Mouse (Mus musculus) stomach, embryonic 16.5 days (tissue): ENCODE data around the gene Phldb1. TPM values are rescaled to one million over a fixed set of nuclear protein-coding genes. Genes with fewer than 3 reads are reported as not detected.
A peak's percentile ranks its signal among the peaks of the same experiment; 100 is the strongest.

Experiments used
- ATAC-seq: fragments of 200-750 bp; cut with Nextera tagmentation; 2 replicates; pipeline ENCODE4 v1.8.0; 2017; ENCODE audit warnings: moderate number of reproducible peaks, moderate TSS enrichment; ENCODE audit not compliant: insufficient read depth, low FRiP score
- H3K27ac ChIP-seq: fragments of 300-500 bp; sonication (generic); 2 replicates; pipeline ENCODE4 v1.5.1; 2014; ENCODE audit warnings: low read length
- H3K27me3 ChIP-seq: fragments of 300-500 bp; sonication (generic); 2 replicates; pipeline ENCODE4 v1.6.1; 2014; ENCODE audit warnings: low read length, control low read depth, mixed read lengths; ENCODE audit not compliant: control insufficient read depth, insufficient read depth
- H3K36me3 ChIP-seq: fragments of 300-500 bp; sonication (generic); 2 replicates; pipeline ENCODE4 v1.6.1; 2014; ENCODE audit warnings: low read length; ENCODE audit not compliant: control insufficient read depth, insufficient read depth
- H3K4me1 ChIP-seq: fragments of 300-500 bp; sonication (generic); 2 replicates; pipeline ENCODE4 v1.6.1; 2014; ENCODE audit warnings: low read length, control low read depth, mixed read lengths; ENCODE audit not compliant: control insufficient read depth, insufficient read depth
- H3K4me2 ChIP-seq: fragments of 300-500 bp; sonication (generic); 2 replicates; pipeline ENCODE4 v1.6.1; 2014; ENCODE audit warnings: low read depth, low read length, mixed read lengths
- H3K4me3 ChIP-seq: fragments of 300-500 bp; sonication (generic); replicated peaks from 2 replicates; pipeline ENCODE4 v1.5.1; 2014; ENCODE audit warnings: mild to moderate bottlenecking, low read length
- H3K9ac ChIP-seq: fragments of 300-500 bp; sonication (generic); 2 replicates; pipeline ENCODE4 v1.6.1; 2014; ENCODE audit warnings: low read length
- H3K9me3 ChIP-seq: fragments of 300-500 bp; sonication (generic); replicated peaks from 2 replicates; pipeline ENCODE4 v1.6.1; 2016; ENCODE audit warnings: low read length, control low read depth; ENCODE audit not compliant: control insufficient read depth
- WGBS: fragments of 180-500 bp; shearing (Covaris S2); extraction: QIAGEN DNeasy Blood & Tissue Kit; methylation state at CpG from one replicate; pipeline ENCODE4 v1.1.7; 2014; 5-methylcytosine and 5-hydroxymethylcytosine counted together
- polyA plus RNA-seq: library from polyadenylated mRNA; unstranded; fragments of >200 nt; fragmentation: Nextera tagmentation; extraction: Ambion mirVana; gene quantifications from 2 replicates; pipeline ENCODE4 v1.2.1, GENCODE M21; 2015

Gene Phldb1
- polyA plus RNA-seq, 1 experiment from 2014 or later = 24.5 TPM

- Histone ChIP-seq H3K4me3 (peak overlapping the region; percentile 63; the same call in 1 of the 2 replicates), H3K27ac (no peak overlapping the region), H3K27me3 (no peaks in the 10 kb centered on the region), H3K36me3 (no peaks in the 10 kb centered on the region), H3K9me3 (no peaks in the 10 kb centered on the region), H3K4me1 (peaks cover 37% of the 10 kb centered on the region), H3K4me2 (peak overlapping the region; percentile 94), H3K9ac (peak overlapping the region; percentile 82; the same call in 1 of the 2 replicates)
- 69% methylated on average over 3 of the region's 3 CpGs for WGBS
- ATAC-seq = no peak
These were observed 13.2 kb downstream of the Phldb1 start for GRCm38 (mm10) chr9:44721877-44722186.

- no peaks in the 10 kb centered on the region for H3K27me3 ChIP-seq
- peak overlapping the region; percentile 94 for H3K4me2 ChIP-seq
- H3K4me1 ChIP-seq = peaks cover 32% of the 10 kb centered on the region
- peak overlapping the region; percentile 55 for H3K27ac ChIP-seq
- H3K36me3 ChIP-seq = no peaks in the 10 kb centered on the region
- ATAC-seq = peak; percentile 89
- H3K4me3 ChIP-seq = peak overlapping the region; percentile 63
- peak overlapping the region; percentile 82 for H3K9ac ChIP-seq
- H3K9me3 ChIP-seq = no peaks in the 10 kb centered on the region
- WGBS = 1% methylated on average over 40 of the region's 40 CpGs
These were observed 13.7 kb downstream of the Phldb1 start for GRCm38 (mm10) chr9:44721154-44721876.

- peak overlapping the region; percentile 82 for H3K9ac ChIP-seq
- H3K9me3 ChIP-seq = no peaks in the 10 kb centered on the region
- H3K27me3 ChIP-seq = no peaks in the 10 kb centered on the region
- H3K4me3 ChIP-seq = peak overlapping the region; percentile 63
- H3K4me2 ChIP-seq = peak overlapping the region; percentile 94
- ATAC-seq = no peak; the same call in 1 of the 2 replicates
- peaks cover 32% of the 10 kb centered on the region for H3K4me1 ChIP-seq
- H3K27ac ChIP-seq = peak overlapping the region; percentile 55
- WGBS = 17% methylated on average over 9 of the region's 9 CpGs
- no peaks in the 10 kb centered on the region for H3K36me3 ChIP-seq
These were observed 14.4 kb downstream of the Phldb1 start for GRCm38 (mm10) chr9:44720358-44721153.

GRCm38 (mm10) chr9:44719632-44720357, 15.2 kb downstream of the Phldb1 start:
- 65% methylated on average over 8 of the region's 8 CpGs for WGBS
- Histone ChIP-seq H3K4me1 (peaks cover 30% of the 10 kb centered on the region), H3K36me3 (no peaks in the 10 kb centered on the region), H3K9ac (no peak overlapping the region; the same call in 1 of the 2 replicates), H3K4me2 (peak overlapping the region; percentile 94), H3K9me3 (no peaks in the 10 kb centered on the region), H3K27ac (no peak overlapping the region), H3K4me3 (no peak overlapping the region), H3K27me3 (no peaks in the 10 kb centered on the region)
- ATAC-seq = no peak

- H3K36me3 ChIP-seq = no peaks in the 10 kb centered on the region
- no peak overlapping the region for H3K4me2 ChIP-seq
- ATAC-seq = no peak
These were observed 15.9 kb downstream of the Phldb1 start for GRCm38 (mm10) chr9:44718937-44719631.

GRCm38 (mm10) chr9:44717822-44718242, 17.2 kb downstream of the Phldb1 start:
- H3K4me2 ChIP-seq = no peak overlapping the region
- peaks cover 17% of the 10 kb centered on the region for H3K4me1 ChIP-seq
- no peak overlapping the region for H3K27ac ChIP-seq
- no peaks in the 10 kb centered on the region for H3K9me3 ChIP-seq
- no peaks in the 10 kb centered on the region for H3K27me3 ChIP-seq
- ATAC-seq = no peak
- no peak overlapping the region for H3K4me3 ChIP-seq
- H3K36me3 ChIP-seq = no peaks in the 10 kb centered on the region
- no peak overlapping the region for H3K9ac ChIP-seq
- WGBS = 81% methylated on average over 10 of the region's 10 CpGs

More at GRCm38 (mm10) chr9:44718937-44719631, 15.9 kb downstream of the Phldb1 start:
- WGBS = 83% methylated on average over 12 of the region's 12 CpGs
- H3K9ac ChIP-seq = no peak overlapping the region
- H3K9me3 ChIP-seq = no peaks in the 10 kb centered on the region
- peaks cover 23% of the 10 kb centered on the region for H3K4me1 ChIP-seq
- H3K4me3 ChIP-seq = no peak overlapping the region
- H3K27ac ChIP-seq = no peak overlapping the region
- H3K27me3 ChIP-seq = no peaks in the 10 kb centered on the region

- Histone ChIP-seq H3K9me3 (no peaks in the 10 kb centered on the region), H3K36me3 (no peaks in the 10 kb centered on the region), H3K4me3 (no peak overlapping the region), H3K4me2 (no peak overlapping the region), H3K27ac (no peak overlapping the region), H3K9ac (no peak overlapping the region), H3K27me3 (no peaks in the 10 kb centered on the region), H3K4me1 (peaks cover 17% of the 10 kb centered on the region)
- no peak for ATAC-seq
- whole genome bisulfite sequencing = 80% methylated on average over 6 of the region's 6 CpGs
These were observed 17.8 kb downstream of the Phldb1 start for GRCm38 (mm10) chr9:44716997-44717821.

- Histone ChIP-seq H3K9me3 (no peaks in the 10 kb centered on the region), H3K4me2 (no peak overlapping the region), H3K4me1 (peaks cover 12% of the 10 kb centered on the region), H3K36me3 (no peaks in the 10 kb centered on the region), H3K9ac (no peak overlapping the region), H3K4me3 (no peak overlapping the region), H3K27me3 (no peaks in the 10 kb centered on the region), H3K27ac (no peak overlapping the region)
- WGBS = 96% methylated on average over 29 of the region's 29 CpGs
- ATAC-seq = no peak
These were observed 19.2 kb downstream of the Phldb1 start for GRCm38 (mm10) chr9:44715705-44716362.
